Mouse (Mus musculus) cerebellum, postnatal 36 days (tissue): ENCODE data around the gene Irs1.

Experiments used
- DNase-seq, 2 experiments: peaks; one replicate each; pipeline ENCODE4 v3.0.0; 2021 to 2022; ENCODE audit warnings: mixed read lengths in 2 of 2

Gene Irs1

DNA sequence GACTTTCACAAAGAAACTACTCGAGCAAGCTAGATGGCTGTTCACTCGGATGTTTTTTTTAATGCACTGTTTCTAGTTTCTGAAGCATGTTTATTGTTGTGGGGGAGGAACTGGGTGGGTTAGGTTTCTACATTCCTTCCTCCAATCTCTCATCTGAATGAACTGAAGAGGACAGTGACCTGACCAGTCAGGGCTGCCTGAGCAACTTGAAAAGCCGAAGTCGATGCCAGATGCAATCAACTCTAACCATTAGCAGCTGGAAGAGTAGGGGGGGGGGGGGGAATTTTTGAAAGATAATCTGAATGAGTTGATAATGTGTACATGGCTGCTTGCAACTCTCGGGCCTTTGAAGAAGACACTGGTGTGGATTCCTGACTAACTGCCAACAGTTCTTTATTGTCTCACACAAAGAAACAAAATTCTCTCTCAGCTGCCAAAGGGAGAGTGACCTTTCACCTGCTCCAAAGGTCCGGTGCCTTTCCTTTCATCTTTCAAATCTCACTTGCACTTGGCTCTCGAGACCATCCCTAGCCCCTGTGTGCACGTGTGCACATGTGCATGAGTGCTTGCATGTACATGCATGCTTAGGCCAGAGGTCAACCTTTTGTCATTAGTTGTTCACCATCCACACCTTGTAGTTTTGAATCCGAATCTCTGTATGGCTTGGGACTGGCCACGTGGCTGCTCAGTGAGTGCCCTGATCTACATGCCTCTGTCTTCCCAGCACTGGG, 43.8 kb downstream of the Irs1 start:
- no peak for DNase-seq

DNA sequence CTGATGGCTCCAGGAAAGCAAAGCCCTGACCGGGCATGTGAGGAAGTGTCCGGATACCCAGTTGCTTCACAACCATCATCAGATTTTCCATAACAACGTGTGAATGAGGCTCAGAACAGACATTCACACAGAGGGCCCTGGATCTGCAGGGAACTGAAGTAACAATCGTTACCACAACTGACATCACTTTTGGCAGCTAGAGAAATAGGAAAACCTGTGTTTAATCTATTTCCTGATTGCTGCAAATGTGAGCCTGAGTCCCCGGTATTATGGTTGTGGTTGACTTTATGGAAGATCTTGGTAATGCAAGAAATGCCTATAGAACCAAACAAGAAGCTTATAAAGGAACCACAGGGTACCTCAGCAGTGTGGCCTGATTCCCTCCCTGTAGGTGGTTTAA, 46.2 kb downstream of the Irs1 start:
- DNase-seq = no peak

DNA sequence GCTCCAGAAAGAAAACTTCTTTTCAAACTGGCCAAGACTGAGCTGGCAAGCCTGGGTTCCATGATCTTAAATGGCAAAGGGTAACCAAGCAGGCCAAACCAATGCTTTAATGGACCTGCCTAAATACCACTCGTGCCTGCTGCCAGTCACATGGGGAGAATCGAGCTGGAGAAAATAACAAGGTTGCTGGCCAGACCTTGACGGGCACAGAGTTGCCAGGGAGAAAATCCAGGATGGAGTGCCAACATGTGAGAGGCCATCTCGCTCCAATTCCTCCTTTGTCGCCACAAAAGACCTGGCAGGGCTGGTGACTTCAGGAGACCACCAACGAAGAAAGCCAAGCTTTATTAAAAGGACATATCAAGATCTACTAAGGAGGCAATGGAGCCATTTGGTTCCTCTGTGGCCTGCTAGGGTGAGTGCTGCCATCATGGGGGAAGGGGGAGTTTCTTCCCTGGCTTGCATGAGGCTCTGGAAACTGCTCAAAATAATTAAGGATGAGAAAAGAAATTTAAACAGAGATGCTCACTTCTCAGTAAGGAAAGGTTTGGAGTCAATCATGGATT, 47.9 kb downstream of the Irs1 start:
- peak; percentile 47 to 54 for DNase-seq

DNA sequence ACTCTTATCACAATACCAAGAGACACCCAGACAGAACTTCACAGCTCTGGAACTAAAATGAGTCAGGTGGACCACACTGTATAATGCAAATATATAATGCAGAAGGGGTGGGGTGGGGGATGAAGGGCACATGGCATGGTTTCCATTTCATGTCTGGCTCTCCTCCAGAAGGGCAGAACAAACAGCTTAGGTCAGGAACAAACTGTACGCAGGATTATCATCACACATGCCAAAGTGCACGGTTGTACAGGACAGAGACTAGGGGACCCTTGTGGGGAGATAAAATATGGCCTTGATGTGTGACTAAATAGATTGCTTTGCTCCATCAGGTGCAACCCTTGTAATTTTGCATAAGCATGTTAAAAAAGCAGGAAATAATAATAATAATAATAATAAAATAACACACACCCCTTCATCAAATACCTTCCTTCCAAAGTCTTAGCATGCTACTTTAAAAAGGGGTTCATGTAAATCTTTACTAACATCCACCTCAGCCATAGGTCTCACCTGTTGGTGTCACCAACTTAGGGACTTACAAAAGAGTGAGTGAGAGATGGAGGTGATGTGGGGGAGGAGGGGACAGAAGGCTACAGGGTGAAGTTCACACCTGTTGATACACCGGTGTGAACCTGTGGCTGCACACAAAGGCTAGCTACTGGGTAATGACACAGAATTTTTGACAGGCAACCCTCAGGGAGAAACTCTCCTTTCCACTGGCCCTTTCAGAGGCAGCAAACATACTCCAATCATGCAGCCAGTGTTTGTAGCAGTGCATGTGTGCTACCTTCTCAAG, 51.6 kb downstream of the Irs1 start:
- no peak for DNase-seq

DNA sequence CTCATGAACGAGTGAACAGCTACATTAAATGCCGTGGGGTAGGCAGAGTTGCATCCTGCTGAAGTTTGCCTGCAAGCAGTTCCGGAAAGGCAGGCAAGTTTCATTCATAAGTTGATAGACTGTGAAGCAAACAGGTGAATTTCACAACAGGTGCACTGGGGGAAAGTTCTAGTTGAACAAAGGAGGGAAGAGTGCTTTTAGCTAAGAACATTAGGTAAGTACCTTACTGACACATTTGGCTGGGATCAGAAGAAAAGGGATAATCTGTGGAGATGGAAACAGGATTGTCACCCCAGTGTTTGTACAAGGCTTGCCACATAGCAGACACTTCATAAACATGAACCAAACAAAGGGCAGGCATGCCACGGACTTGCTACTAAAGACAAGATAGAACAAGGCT, 53.0 kb downstream of the Irs1 start:
- no peak for DNase-seq

DNA sequence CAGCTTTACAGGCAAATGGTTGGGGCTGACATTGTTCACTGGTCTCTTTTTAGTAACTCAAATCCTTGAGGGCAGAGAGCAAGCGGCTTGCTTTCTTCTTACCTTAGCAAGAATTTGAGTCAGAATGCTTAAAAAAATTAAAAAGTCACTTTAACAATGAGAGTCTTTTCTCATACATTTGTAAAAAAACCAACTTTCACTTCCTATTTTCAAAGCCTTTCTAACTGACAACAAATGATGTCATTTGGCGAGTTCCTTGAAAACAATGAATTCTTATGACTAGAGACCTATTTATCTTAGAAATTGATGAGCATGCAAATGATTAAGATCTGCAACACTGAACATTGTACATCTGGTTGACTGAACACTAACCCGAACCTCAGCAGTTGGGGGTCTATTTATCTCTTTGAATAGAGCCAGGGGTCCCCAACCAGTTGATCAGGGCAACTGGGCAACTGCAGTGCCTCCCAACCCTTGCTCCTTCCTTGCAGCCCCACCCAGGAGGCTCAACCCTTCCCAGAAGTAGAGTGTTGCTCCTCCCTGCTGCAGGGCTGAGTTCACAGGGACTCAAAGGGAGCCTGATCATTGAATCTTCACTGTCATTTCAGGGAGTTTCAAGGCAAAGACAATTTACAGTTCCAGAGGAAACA, 55.6 kb downstream of the Irs1 start:
- no peak for DNase-seq

DNA sequence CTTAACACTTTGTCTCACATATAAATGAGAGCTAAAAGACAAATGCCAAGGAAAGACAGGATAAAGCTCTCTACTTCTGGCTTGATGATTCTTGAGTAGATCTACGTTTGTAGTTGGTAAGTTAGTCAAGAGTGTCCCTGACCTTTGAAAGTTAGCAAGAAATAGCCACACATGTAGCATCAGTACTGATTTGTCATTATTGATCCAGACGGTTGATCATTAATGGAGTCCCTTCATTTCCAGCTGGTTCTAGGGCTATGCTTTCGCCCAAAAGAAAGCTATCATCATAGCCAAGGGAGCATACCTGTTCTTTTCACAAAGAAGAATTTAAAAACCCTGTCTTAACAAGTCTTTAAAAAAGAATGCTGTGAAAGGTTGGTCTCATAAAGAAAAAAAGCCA, 56.6 kb downstream of the Irs1 start:
- DNase-seq = no peak

DNA sequence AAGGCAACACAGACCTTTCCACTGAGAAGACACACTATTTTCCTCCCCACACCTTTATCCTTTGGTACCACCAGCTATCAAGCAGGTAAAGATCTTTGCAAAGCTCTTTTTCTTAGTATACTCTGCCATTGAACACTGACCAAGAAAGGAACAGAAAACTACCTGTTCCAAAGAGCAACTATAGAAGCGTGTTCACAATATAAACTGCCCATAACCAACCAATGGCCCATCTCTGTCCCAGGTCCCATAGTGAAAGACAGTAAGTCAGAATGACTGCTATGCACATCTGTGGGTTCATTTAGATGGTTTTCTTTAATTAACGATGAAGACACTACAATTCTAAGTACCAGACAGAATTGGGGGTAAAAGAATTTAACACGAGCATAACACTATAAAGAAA, 58.4 kb downstream of the Irs1 start, which contains the start of gene Gm9747:
Gene Gm9747, plus strand, starts transcription at position 301 of the 400 bp plus-strand sequence.
- no peak for DNase-seq

DNA sequence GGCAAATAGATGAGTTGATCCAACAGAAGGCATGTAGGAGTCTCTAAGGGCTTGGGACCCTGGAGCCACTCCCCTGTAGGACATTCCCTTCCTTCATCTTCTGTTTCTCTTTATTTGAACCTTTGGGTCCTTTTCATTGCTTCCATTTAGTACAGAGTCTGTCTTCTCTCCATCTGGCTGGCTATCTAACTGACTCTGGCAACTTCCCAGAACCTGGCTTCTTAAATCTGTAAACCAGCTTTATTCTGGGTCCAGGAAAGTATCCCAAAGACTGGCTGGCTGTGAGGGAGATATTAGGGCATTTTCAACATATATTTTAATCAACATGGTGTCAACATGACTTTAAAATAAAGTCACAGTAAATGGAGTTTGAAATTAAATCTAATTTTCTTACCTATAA, 62.4 kb downstream of the Irs1 start:
- no peak for DNase-seq

DNA sequence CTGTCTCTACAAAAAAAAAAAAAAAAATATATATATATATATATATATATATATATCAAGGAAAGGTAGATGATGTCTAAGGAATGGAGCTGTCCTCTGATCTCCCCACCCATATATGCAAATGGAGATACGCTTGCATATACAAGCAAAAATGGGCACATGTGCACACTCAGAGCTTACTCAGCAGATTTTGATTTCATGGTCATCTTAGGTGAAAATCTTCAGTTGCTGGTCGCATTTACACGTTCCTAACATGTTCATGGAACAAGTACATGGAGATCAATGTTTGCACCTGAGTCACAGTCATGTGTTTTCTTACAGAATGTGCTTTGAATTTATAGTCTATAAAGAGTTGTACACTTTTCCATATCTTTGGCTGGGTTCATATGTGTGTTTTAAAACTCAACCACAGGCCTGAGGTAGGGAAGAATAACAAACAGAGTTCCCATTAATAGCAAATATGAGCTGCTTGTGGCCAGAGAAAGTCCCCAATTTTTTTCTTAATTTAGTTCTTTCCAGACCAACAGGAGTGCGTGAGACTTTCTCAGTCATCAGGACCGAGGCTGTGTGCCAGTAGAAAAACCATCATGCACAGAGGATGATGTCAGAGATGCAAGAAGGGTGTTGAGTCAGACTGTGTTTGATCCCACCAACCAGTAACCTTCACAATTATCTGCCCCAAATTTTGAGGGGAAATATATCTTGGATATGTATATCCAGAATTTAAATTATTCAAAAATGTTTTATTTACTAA, 68.0 kb downstream of the Irs1 start:
- DNase-seq = no peak

DNA sequence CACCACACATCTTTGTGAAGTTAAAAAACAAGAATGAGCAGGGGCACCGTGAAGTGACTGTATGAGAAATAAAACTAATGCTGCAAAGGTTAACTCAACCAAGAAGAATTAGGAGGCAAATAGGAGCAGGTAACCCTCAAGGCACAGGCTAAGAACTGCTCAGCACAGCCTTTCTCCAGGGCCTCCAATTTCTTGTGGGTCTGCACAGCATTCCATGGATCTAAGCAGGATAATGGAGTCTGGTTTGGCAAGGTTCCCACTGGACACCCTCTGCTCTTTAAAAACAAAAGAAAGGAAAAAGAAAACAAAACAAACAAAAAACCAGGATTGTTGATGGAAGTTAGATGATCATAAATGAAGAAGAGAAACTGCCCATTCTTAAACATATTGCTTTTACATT, 69.8 kb downstream of the Irs1 start:
- no peak for DNase-seq

DNA sequence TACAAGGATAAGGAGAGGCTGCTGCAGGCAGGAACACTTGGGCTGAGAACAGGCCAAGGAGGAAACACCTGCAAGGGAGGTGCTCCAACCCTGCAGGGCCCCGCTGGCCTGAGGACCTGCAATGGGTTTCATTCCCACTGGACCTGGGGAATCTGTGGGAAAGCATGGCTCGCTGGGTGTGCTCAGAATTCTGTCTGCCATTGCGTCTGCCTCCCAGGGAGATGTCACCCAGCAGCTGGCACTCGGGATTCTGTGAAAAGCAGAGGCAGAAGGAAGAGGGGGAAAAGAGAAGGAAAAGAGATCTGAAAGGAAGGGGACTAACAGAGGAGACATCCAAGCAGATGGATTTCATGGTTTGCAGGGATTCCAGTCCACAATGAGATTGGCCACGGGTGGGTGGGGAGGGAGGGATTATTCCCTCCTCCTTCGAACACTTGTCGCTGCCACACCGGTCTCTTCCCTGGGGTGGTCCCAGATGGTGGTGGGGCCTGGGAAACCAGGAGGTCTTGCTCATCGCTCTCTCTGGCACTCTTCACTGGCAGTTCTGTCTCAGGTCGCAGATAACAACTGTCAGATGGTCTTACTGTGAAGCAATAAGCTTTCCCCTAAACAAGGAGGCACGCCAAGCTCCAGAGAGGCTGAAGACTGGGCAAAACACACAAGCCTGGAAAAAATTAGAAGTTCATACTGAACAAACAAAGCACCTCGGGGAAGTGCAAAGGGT, 70.4 kb downstream of the Irs1 start:
- DNase-seq = no peak

DNA sequence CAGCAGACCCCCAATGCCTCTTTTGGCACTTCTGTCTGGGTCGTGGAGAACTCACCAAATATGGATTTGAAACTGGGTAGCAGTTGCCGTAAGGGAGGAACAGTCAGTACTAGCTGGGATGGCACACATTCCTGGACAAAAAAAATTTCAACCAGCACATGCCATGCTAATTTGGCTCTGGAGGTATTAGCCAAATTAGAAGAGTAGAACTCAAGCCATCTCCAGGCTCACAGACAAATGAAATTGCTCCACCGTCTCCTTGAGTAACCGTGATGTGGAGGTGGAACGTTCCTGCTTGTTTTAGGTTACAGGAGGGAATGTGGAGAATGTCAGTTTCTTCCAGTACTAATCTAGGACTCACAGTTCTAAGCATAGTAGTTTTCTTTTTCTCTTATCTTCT, 83.7 kb downstream of the Irs1 start:
- DNase-seq = no peak

DNA sequence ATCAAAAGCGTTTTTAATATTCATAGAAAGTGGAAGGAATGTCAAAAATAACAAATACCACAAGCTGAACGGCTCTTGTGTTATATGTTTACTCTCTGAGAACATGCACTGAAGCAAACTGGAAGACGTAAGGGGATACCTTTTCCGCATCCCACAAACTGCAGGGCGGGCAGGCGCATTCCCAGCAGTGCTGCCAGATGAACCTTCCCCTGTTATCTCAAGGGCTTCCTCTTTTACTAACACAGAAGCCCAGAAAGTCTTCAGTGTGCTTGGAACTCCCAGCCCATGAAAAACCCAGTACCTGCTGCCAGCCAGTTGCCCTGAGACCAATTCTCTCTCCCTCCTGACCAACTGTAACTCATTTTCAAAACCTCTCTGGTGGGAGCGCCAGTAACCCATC, 90.6 kb downstream of the Irs1 start:
- no peak for DNase-seq

DNA sequence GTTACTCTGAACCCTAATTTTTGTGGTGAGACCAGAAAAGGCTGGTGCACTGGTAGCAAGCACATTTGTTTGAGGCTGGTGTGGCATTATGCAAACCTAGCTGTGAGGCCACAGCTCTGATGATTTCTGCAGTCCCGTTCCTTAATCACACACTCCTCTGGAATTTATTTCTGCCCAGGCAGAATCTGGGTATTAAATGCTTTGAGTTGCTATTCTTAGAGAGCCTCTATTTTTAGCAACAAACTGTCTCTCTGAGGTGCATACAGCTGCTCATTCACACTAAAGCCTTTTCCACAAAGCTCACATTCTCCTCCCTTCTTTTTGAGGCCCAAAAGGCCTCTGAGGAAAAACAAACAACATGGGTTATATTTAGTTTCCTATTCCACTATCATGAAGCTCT, 91.3 kb downstream of the Irs1 start:
- DNase-seq = no peak

DNA sequence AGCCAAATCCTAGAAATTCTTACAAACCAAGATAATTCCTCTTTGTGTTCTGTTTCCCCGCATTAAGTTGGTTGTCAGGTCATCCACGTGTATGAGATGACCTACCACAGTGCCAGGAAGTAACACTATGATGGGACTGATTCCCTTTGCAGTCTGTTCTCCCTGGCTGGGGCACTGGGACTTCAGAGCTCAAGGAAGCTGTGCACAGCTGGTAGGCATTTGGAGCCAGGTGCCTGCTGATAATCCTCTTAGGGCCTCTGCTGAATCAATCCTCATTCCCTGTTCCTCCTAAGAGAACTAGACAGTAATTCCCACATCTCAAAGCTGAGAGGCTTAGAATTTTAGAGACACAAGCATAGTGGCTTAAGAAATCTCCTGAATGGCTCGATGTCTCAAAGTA, 99.6 kb downstream of the Irs1 start:
- DNase-seq = no peak

DNA sequence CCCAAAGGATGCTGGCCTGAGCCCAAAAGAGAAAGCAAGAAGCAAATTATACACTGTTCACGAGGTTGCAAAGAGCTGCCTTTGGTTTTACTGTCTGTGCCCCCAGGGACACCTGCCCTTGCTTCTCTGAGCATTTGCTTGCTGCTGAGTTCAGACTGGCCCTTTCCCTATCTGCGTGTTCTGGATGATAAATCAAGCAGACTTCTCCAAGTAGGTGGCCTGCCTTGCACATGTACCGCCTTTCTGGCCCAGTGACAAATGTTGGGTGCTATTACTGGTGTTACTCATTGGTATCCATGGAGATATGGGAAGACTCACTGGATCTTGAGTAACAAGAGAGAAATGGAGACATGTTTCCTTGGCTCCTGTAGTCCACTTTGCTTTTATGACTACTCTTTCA, 101.7 kb downstream of the Irs1 start:
- DNase-seq = no peak

DNA sequence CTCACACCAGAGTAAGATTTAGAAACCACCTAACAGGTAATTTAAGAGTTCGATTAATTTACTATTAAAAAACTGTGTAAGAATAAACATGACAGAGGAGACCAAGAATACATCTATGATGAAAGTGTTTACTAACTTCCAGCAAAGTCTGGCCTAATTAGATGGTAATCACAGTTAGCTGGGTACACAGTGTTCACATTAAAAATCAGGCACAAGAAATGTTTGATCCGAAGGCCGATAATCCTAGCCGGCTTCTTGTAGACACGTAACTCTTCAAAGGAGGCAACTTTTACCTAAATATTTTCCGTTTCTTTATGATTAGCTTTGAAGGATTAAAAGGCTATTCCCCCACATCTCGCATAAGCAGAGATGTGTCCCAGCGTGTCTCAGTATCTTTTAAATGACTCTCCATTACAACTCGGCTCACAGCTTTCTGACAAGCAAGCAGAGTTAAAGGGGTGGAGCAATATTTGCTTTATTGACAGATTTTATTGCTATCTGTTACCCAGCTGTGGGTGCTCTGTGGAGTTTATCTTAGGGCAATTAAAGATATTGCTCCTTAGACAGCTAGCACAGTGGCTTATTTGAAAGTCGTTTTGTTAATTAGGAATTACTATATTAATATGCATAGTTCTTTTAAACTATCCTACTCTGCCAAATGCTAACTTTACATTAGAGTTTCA, 102.5 kb downstream of the Irs1 start:
- no peak for DNase-seq

DNA sequence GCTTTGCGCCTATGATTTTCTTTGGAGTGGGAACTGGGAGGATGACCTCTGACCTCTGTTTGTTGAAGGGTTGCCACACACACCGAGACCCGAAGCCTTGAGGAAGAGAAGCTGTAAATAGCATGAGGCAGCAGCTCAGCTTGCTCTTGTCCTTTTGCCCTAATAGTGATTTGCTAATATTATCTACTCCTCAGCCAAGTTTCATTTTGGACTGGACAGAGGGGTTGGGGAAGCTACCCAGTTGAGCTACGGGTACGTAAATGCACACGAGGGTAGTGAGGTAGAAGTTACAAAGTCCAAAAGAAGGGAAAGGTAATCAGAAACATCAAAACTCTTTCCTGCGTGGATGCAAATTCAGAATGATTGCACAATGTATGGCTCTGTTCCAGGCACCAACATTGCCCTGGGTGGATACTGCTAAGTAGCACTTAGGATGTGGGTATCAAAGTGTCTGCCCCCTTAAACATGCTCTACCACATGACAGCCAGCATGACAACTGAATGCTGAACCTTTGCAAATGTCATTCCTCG, 107.2 kb downstream of the Irs1 start:
- DNase-seq = no peak
